Mouse (Mus musculus): ENCODE data around the gene Caln1. TPM values are rescaled to one million over a fixed set of nuclear protein-coding genes. Genes with fewer than 3 reads are reported as not detected.

Gene Caln1
- polyA plus RNA-seq, 1 experiment from 2014 or later: not detected

DNA sequence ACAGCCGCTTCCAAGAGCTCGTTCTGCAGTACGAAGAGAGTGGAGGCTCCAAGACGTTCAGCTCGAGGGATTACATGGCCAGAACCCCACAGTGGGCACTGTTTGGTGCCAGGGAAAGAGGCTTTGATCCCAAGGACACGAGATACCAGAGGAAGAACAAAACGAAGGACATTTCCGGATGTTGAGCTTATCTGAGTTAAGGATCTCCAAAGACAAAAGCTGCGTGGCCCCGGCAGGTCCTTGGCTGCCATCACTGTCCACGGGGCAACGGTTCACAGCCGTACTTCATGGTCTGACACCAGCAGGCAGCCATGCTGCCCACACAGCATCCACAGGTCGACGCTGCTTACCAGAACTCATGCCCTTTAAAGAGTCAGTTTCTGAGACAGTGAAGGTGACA lies 28.6 kb upstream of the Caln1 start:
- Histone ChIP-seq H3K9ac (no peak overlapping the region), H3K4me1 (replicated peaks) (no peaks in the 10 kb centered on the region), H3K36me3 (replicated peaks) (peaks cover 48% of the 10 kb centered on the region), H3K4me3 (replicated peaks) (no peak overlapping the region), H3K9me3 (replicated peaks) (no peaks in the 10 kb centered on the region), H3K27me3 (no peaks in the 10 kb centered on the region), H3K4me2 (no peak overlapping the region), H3K27ac (replicated peaks) (no peak overlapping the region)
- 83% methylated on average over 15 of the region's 15 CpGs for WGBS (ENCODE audit: insufficient replicate concordance)
- ATAC-seq (ENCODE audit: insufficient read depth): no peak

GRCm38 (mm10) chr5:130344999-130345398 lies 24.3 kb upstream of the Caln1 start:
- no peak for ATAC-seq (ENCODE audit: insufficient read depth)
- WGBS (ENCODE audit: insufficient replicate concordance): 34% methylated on average over 7 of the region's 7 CpGs

GRCm38 (mm10) chr5:130345871-130346270 lies 23.4 kb upstream of the Caln1 start:
- Histone ChIP-seq H3K4me3 (replicated peaks) (no peak overlapping the region), H3K27ac (replicated peaks) (no peak overlapping the region), H3K36me3 (replicated peaks) (peaks cover 18% of the 10 kb centered on the region; the same call in 1 of the 2 replicates), H3K4me1 (replicated peaks) (no peaks in the 10 kb centered on the region), H3K9ac (no peak overlapping the region), H3K4me2 (no peak overlapping the region), H3K9me3 (replicated peaks) (no peaks in the 10 kb centered on the region), H3K27me3 (no peaks in the 10 kb centered on the region)
- no peak for ATAC-seq (ENCODE audit: insufficient read depth)
- 53% methylated on average over 2 of the region's 2 CpGs for WGBS (ENCODE audit: insufficient replicate concordance)

More at GRCm38 (mm10) chr5:130344999-130345398, 24.3 kb upstream of the Caln1 start:
- H3K9ac ChIP-seq: no peak overlapping the region
- no peak overlapping the region for H3K4me2 ChIP-seq
- no peaks in the 10 kb centered on the region for H3K27me3 ChIP-seq
- H3K9me3 ChIP-seq (replicated peaks): no peaks in the 10 kb centered on the region
- no peaks in the 10 kb centered on the region for H3K4me1 ChIP-seq (replicated peaks)
- no peak overlapping the region for H3K27ac ChIP-seq (replicated peaks)
- H3K4me3 ChIP-seq (replicated peaks): no peak overlapping the region
- H3K36me3 ChIP-seq (replicated peaks): peaks cover 27% of the 10 kb centered on the region; the same call in 1 of the 2 replicates

- Histone ChIP-seq H3K4me2 (no peak overlapping the region), H3K36me3 (replicated peaks) (no peaks in the 10 kb centered on the region), H3K4me3 (replicated peaks) (no peak overlapping the region), H3K9ac (no peak overlapping the region), H3K27ac (replicated peaks) (no peak overlapping the region), H3K27me3 (no peaks in the 10 kb centered on the region), H3K4me1 (replicated peaks) (no peaks in the 10 kb centered on the region), H3K9me3 (replicated peaks) (no peaks in the 10 kb centered on the region)
- ATAC-seq (ENCODE audit: insufficient read depth): no peak
- WGBS (ENCODE audit: insufficient replicate concordance): 41% methylated on average over 7 of the region's 7 CpGs
Observed at GRCm38 (mm10) chr5:130355223-130355622, 14.0 kb upstream of the Caln1 start.

DNA sequence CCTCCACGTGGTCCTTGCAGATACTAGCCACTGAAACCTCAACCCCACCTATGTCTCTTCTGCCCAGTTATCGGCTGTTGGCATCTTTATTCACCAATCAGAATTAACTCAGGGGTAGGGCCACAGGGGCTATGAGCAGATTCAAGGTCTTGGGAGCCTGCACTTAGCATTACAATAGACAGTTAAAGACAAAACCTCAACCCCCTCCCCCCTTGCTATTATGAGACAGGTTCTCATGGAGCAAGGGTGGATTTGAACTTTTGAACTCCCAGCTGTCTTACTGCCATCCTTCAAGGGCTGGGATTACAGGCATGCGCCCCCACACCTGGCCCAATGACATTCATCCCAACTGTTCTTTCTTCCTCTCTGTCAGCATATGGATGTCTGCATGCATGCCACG lies 6.1 kb upstream of the Caln1 start:
- H3K9me3 ChIP-seq (replicated peaks): no peaks in the 10 kb centered on the region
- no peak overlapping the region for H3K4me3 ChIP-seq (replicated peaks)
- H3K27ac ChIP-seq (replicated peaks): no peak overlapping the region
- H3K4me1 ChIP-seq (replicated peaks): no peaks in the 10 kb centered on the region
- WGBS (ENCODE audit: insufficient replicate concordance): 55% methylated on average over 4 of the region's 4 CpGs
- H3K27me3 ChIP-seq: no peaks in the 10 kb centered on the region
- no peak overlapping the region for H3K4me2 ChIP-seq
- no peak for ATAC-seq (ENCODE audit: insufficient read depth)
- H3K36me3 ChIP-seq (replicated peaks): no peaks in the 10 kb centered on the region
- H3K9ac ChIP-seq: no peak overlapping the region

- Histone ChIP-seq H3K27me3 (no peaks in the 10 kb centered on the region), H3K9me3 (replicated peaks) (no peaks in the 10 kb centered on the region), H3K27ac (replicated peaks) (no peak overlapping the region), H3K4me1 (replicated peaks) (no peaks in the 10 kb centered on the region), H3K9ac (no peak overlapping the region), H3K36me3 (replicated peaks) (no peaks in the 10 kb centered on the region), H3K4me2 (no peak overlapping the region), H3K4me3 (replicated peaks) (no peak overlapping the region)
- 35% methylated on average over 3 of the region's 3 CpGs for WGBS (ENCODE audit: insufficient replicate concordance)
- ATAC-seq (ENCODE audit: insufficient read depth): no peak
Observed at GRCm38 (mm10) chr5:130363773-130364172, 5.5 kb upstream of the Caln1 start.

DNA sequence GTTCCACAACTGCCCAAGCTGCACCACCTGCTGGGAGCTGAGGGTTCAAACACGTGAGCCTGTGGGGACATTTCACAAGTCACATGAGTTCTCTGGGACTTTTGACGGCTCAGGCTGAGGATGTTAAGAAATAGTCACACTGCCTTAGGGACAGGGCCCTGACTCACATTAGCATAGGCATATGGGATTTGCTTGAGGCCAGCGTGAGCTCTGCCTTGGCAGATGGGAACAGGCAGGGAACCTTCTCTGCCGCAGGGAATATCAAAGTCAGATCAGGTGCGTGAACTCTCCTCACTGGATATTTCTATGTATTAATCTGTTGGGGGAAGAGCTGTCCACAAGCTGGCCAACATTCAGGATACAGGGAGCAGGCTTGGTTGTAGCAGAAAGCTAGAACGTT lies 1.0 kb upstream of the Caln1 start:
- 67% methylated on average over 6 of the region's 6 CpGs for WGBS (ENCODE audit: insufficient replicate concordance)
- H3K4me1 ChIP-seq (replicated peaks): no peaks in the 10 kb centered on the region
- H3K36me3 ChIP-seq (replicated peaks): no peaks in the 10 kb centered on the region
- H3K27me3 ChIP-seq: no peaks in the 10 kb centered on the region
- no peak overlapping the region for H3K9ac ChIP-seq
- no peaks in the 10 kb centered on the region for H3K9me3 ChIP-seq (replicated peaks)
- no peak overlapping the region for H3K4me3 ChIP-seq (replicated peaks)
- H3K27ac ChIP-seq (replicated peaks): no peak overlapping the region
- no peak overlapping the region for H3K4me2 ChIP-seq
- no peak for ATAC-seq (ENCODE audit: insufficient read depth)

GRCm38 (mm10) chr5:130375411-130375810 lies 6.2 kb downstream of the Caln1 start:
- no peak overlapping the region for H3K27ac ChIP-seq (replicated peaks)
- no peak overlapping the region for H3K4me2 ChIP-seq
- no peak overlapping the region for H3K9ac ChIP-seq
- no peak overlapping the region for H3K4me3 ChIP-seq (replicated peaks)
- no peaks in the 10 kb centered on the region for H3K4me1 ChIP-seq (replicated peaks)
- no peaks in the 10 kb centered on the region for H3K27me3 ChIP-seq
- H3K9me3 ChIP-seq (replicated peaks): no peaks in the 10 kb centered on the region
- WGBS (ENCODE audit: insufficient replicate concordance): 72% methylated on average over 3 of the region's 3 CpGs
- no peak for ATAC-seq (ENCODE audit: insufficient read depth)
- no peaks in the 10 kb centered on the region for H3K36me3 ChIP-seq (replicated peaks)

GRCm38 (mm10) chr5:130384222-130384912 lies 15.1 kb downstream of the Caln1 start, which contains the start of gene A330070K13Rik:
Gene A330070K13Rik (minus strand): TSS chr5:130384631.
- no peaks in the 10 kb centered on the region for H3K9me3 ChIP-seq (replicated peaks)
- no peak within 1 kb of the TSS for H3K27ac ChIP-seq (replicated peaks)
- no peak within 1 kb of the TSS for H3K9ac ChIP-seq
- ATAC-seq (ENCODE audit: insufficient read depth): no peak
- no peaks in the 10 kb centered on the region for H3K27me3 ChIP-seq
- H3K4me1 ChIP-seq (replicated peaks): no peaks in the 10 kb centered on the region
- H3K4me2 ChIP-seq: no peak within 1 kb of the TSS
- H3K36me3 ChIP-seq (replicated peaks): no peaks in the 10 kb centered on the region
- no peak within 1 kb of the TSS for H3K4me3 ChIP-seq (replicated peaks)
- WGBS (ENCODE audit: insufficient replicate concordance): 10% methylated on average over 13 of the region's 13 CpGs

- WGBS (ENCODE audit: insufficient replicate concordance): 71% methylated on average over 7 of the region's 7 CpGs
- no peak overlapping the region for H3K4me2 ChIP-seq
- no peaks in the 10 kb centered on the region for H3K36me3 ChIP-seq (replicated peaks)
- no peak overlapping the region for H3K27ac ChIP-seq (replicated peaks)
- H3K9ac ChIP-seq: no peak overlapping the region
- H3K4me1 ChIP-seq (replicated peaks): no peaks in the 10 kb centered on the region
- no peak for ATAC-seq (ENCODE audit: insufficient read depth)
- no peaks in the 10 kb centered on the region for H3K27me3 ChIP-seq
- H3K9me3 ChIP-seq (replicated peaks): no peaks in the 10 kb centered on the region
- no peak overlapping the region for H3K4me3 ChIP-seq (replicated peaks)
Observed at GRCm38 (mm10) chr5:130386418-130386817, 17.2 kb downstream of the Caln1 start.

DNA sequence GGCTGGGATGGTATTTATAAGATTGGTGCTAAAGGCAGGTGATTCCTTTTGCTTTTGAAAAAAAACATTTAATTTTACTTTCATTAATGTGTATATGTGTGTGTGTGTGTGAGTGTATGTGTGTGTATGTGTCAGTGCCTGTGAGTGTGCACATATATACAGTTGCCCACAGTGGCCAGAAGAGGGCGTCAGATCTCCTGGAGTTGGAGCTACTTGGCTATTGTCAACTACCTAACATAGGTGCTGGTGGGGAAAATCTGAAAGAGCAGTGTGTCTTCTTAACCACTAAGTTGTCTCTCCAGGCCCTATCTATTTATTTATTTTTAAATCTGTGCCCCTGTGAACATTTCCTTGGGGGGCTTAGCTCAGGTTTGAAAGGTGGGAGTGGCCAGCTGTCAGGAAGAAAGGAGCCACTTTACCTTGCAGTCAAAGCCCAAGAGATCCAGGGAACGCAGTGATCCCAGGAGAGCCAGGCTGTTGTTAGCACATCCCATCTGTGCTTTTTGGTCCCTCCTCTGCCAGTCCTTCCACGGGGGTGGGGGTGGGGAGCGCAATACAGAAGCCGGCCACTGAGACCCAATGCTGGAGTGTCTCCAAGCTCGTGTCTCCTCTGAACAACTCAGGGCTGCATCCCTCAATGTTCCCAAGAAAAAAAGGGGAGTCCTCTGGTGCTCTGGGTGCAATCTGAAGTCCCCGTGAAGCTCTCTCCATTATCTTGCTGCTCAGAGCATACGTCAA lies 24.5 kb downstream of the Caln1 start:
- no peaks in the 10 kb centered on the region for H3K36me3 ChIP-seq (replicated peaks)
- no peaks in the 10 kb centered on the region for H3K9me3 ChIP-seq (replicated peaks)
- H3K9ac ChIP-seq: no peak overlapping the region
- no peaks in the 10 kb centered on the region for H3K4me1 ChIP-seq (replicated peaks)
- no peak for ATAC-seq (ENCODE audit: insufficient read depth)
- no peaks in the 10 kb centered on the region for H3K27me3 ChIP-seq
- WGBS (ENCODE audit: insufficient replicate concordance): 51% methylated on average over 8 of the region's 8 CpGs
- H3K4me3 ChIP-seq (replicated peaks): no peak overlapping the region
- no peak overlapping the region for H3K27ac ChIP-seq (replicated peaks)
- no peak overlapping the region for H3K4me2 ChIP-seq
